8 mouse cellular contexts compared by ENCODE assay signal in genomic region chr13:83730155-83730712, GRCm38 (mm10).
A peak's percentile ranks its signal among the peaks of the same experiment; 100 is the strongest.
DNase-seq lines count a peak whose midpoint lies in the region; ATAC-seq and TF ChIP-seq lines count a peak whose summit lies in the region.

No protein-coding gene starts in this region.

- H3K27ac ChIP-seq in left cerebral cortex, adult 2 months: peak overlapping the region; percentile 99
- H3K27ac ChIP-seq in embryonic facial prominence, embryonic 13.5 days: peak overlapping the region; percentile 62
- no peak overlapping the region; the same call in 1 of the 2 replicates for H3K27ac ChIP-seq in limb, embryonic 11.5 days (replicated peaks; ENCODE audit: low read depth, low read length)
- peak overlapping the region; percentile 99 for H3K27ac ChIP-seq in olfactory bulb, adult 2 months (ENCODE audit: insufficient read depth, low read depth, low read length)

- TF ChIP-seq POLR2A in olfactory bulb, adult 2 months (IDR thresholded peaks at IDR 0.05; ENCODE audit: insufficient read depth, low read depth, low read length): no peak

- H3K4me3 ChIP-seq in left cerebral cortex, adult 2 months: peak overlapping the region; percentile 83
- peak overlapping the region; percentile 64 for H3K4me3 ChIP-seq in embryonic facial prominence, embryonic 13.5 days
- H3K4me3 ChIP-seq in limb, embryonic 11.5 days (ENCODE audit: low read depth, low read length): peak overlapping the region; percentile 47
- H3K4me3 ChIP-seq in olfactory bulb, adult 2 months (ENCODE audit: insufficient read depth, low read depth, low read length): peak overlapping the region; percentile 84

- H3K27me3 ChIP-seq in embryonic facial prominence, embryonic 13.5 days: peaks cover 91% of the 10 kb centered on the region
- H3K27me3 ChIP-seq in limb, embryonic 11.5 days (ENCODE audit: control insufficient read depth, insufficient read depth, low read length): peaks cover 52% of the 10 kb centered on the region

- H3K4me1 ChIP-seq in embryonic facial prominence, embryonic 13.5 days: peaks cover 14% of the 10 kb centered on the region; the same call in 1 of the 2 replicates
- H3K4me1 ChIP-seq in limb, embryonic 11.5 days (ENCODE audit: control insufficient read depth, insufficient read depth, low read length): 0 out of 2 replicates have a peak, but pooled peaks cover 5% of the 10 kb centered on the region
- no peaks in the 10 kb centered on the region for H3K4me1 ChIP-seq in olfactory bulb, adult 2 months (ENCODE audit: control insufficient read depth, insufficient read depth, low read length)

- peak overlapping the region; percentile 75 for H3K9ac ChIP-seq in embryonic facial prominence, embryonic 13.5 days
- H3K9ac ChIP-seq in limb, embryonic 11.5 days (ENCODE audit: low read length): peak overlapping the region; percentile 65

- WGBS in embryonic facial prominence, embryonic 13.5 days: 3% methylated on average over 16 of the region's 16 CpGs
- under 1% methylated on average over 13 of the region's 16 CpGs for WGBS in limb, embryonic 11.5 days
- under 1% methylated on average over 16 of the region's 16 CpGs for WGBS in olfactory bulb, adult 2 months

- no peaks in the 10 kb centered on the region for H3K9me3 ChIP-seq in embryonic facial prominence, embryonic 13.5 days
- no peaks in the 10 kb centered on the region for H3K9me3 ChIP-seq in limb, embryonic 11.5 days (ENCODE audit: control insufficient read depth, low read length)

- no peak for ATAC-seq in embryonic facial prominence, embryonic 13.5 days (ENCODE audit: insufficient number of reproducible peaks, insufficient read depth, low FRiP score, low TSS enrichment, low read depth)
- no peak for ATAC-seq in limb, embryonic 11.5 days (ENCODE audit: insufficient number of reproducible peaks, low FRiP score, low TSS enrichment, low read depth)

- H3K36me3 ChIP-seq in embryonic facial prominence, embryonic 13.5 days: no peaks in the 10 kb centered on the region
- no peaks in the 10 kb centered on the region for H3K36me3 ChIP-seq in limb, embryonic 11.5 days (ENCODE audit: control insufficient read depth, insufficient read depth, low read length)

- peak overlapping the region; percentile 92 for H3K4me2 ChIP-seq in embryonic facial prominence, embryonic 13.5 days
- peak overlapping the region; percentile 69 for H3K4me2 ChIP-seq in limb, embryonic 11.5 days (ENCODE audit: low read depth, severe bottlenecking)

- DNase-seq in left cerebral cortex, adult 2 months (ENCODE audit: extremely low spot score in 1 of 2, low spot score in 2 of 2): no peak
- no peak for DNase-seq in left cerebral cortex, postnatal 4 days
- peak; percentile 40 for DNase-seq in limb, embryonic 11.5 days (ENCODE audit: low spot score)
- DNase-seq in thymus, postnatal 25 days: no peak
- no peak for DNase-seq in cerebellum, adult 8-10 months
- DNase-seq in right cerebral cortex, postnatal 14 days: no peak

- TF ChIP-seq CTCF in left cerebral cortex, adult 2 months (IDR thresholded peaks at IDR 0.05): no peak
- no peak for TF ChIP-seq CTCF in olfactory bulb, adult 2 months (IDR thresholded peaks at IDR 0.05; ENCODE audit: insufficient read depth, low read depth, low read length)

- intact Hi-C loops in left cerebral cortex, adult 2 months (cut with DNase I): no loop called here
- intact Hi-C loops in left cerebral cortex, postnatal 4 days (cut with DNase I): no loop called here
